Mouse (Mus musculus): ENCODE measurements around the gene Gm42906.

Gm42906 gene

DNA sequence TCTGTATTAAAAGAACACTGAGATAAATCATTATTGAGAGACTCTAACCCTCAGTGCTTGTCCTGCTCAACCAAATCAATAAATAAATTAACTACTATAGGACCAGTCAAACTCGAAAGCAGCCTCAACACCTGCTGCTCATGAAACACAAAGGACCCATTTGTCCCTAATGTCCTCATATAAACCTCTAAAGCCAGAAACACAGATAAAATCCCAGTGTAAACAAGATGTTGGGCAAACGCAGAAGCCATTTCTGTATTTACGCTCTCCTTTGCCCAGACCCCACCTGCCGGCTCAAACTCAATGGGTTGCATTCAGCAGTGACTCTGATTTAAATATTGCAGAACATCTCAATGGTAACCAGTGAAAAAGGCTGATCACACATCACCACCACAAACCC is 131.7 kb downstream of the Gm42906 start:
- DNase-seq, result no peak

- DNase-seq, result no peak
Measured at GRCm38 (mm10) chr5:151293591-151293990, 134.4 kb downstream of the Gm42906 start.

DNA sequence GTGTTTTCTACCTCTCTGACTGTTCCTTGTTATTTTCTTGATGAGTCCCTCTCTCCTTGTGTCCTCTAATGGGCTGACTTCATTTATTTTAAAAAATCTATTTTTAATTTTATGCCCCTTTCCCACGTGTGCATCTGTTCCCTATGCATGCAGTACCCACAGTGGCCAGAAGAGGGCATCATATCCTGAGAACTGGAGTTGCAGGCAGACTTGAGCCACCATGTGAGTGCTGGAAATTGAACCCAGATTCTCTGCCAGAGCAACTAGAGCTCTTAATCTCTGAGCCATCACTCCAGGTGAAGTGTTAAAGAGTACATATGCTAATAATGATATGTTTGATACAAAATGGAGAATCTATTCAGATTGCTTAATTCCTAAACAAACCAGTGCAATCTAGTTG is 135.7 kb downstream of the Gm42906 start:
- DNase-seq, result no peak

DNA sequence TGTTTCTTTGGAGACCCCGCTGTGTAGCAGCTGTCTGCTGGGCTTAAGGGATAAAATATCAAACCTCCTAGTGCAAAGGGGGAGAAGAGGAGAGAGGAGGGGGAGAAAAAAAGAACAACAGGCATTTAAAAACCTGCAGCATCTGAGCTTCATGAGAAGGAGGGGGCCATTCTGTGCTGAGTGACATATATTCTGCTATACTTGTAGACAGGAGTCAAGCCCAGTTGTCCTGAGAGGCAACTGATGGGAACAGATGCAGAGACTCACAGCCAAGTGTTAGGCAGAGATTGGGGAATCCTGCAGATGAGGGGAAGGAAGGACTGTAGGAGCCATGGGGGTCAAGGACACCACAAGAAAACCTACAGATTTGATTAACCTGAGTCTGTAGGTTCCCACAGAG is 141.6 kb downstream of the Gm42906 start:
- no peak for DNase-seq

- DNase-seq, result no peak
Measured at GRCm38 (mm10) chr5:151279531-151279930, 148.4 kb downstream of the Gm42906 start.

DNA sequence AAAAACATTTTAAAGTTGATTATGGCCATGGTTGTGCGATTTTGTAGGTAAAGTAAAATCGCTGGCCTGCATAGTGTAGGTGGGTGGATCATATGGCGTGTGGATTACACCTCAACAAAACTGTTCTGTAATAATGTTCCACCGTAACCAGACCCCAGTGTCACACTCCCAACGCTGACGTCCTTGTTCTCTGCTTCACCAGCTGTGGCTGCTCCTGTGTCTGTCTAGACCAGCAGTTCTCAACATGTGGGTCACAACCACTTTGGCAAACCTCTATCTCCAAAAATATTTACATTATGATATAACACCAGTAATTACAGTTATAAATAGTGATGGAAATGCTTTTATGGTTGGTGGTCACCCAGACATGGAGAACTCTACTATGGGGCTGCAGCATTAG is 150.0 kb downstream of the Gm42906 start:
- no peak for DNase-seq

- DNase-seq, result no peak
Measured at GRCm38 (mm10) chr5:151275986-151276385, 152.0 kb downstream of the Gm42906 start.

- no peak for DNase-seq
Measured at GRCm38 (mm10) chr5:151274265-151274664, 153.7 kb downstream of the Gm42906 start.

DNA sequence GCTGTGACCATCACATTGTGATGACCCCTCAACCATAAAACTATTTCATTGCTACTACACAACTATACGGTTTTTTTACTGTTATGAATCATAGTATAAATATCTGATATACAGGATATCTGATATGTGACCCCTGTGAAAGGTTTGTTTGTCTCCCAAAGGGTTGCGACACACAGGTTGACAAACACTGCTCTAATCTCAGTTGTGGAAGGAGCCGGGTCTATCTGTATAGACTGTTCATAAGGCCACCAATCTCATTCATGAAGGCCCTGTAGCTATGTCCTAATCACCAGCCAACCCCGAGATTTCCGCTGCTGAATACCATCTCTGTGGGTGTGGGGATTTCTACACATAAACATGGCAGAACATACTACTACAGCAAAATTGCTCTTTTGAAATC is 157.1 kb downstream of the Gm42906 start:
- no peak for DNase-seq

DNA sequence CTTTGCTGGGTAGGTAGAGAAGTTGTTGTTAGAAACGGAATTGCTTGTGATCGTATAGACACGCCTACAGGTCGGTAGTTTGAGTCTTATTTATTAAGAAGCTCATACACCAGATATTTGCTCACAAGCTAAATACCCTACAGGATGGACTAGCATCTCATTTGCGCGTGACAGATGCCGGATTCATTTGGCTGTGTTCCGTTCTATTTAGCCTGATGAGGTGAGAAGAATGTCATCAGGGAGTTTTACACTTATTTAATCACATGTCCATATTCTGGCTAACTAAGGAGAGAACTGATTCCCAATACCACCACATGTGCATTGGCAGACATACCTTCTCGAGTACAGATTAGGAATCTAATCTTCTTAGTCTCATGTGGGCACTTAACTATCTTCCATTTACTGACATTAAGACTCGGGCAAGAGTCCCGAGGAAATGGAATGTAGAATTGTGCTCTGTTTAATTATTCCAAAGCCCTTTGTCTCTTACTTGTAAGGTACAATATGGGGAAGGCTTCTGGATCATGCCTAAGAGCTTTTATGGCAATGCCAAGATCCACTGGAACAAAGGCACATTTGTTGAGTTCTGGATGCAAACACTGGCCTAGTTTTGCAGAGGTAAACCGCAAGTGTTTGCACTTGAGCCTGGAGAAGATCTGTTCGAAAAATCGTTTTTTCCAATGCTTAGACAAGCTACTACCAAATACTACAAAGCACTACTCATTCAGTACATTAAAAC is 160.9 kb downstream of the Gm42906 start:
- DNase-seq, result no peak

- DNase-seq, result no peak
Measured at GRCm38 (mm10) chr5:151261558-151261957, 166.4 kb downstream of the Gm42906 start.

- DNase-seq, result peak; percentile 86
Measured at GRCm38 (mm10) chr5:151252213-151252612, 175.8 kb downstream of the Gm42906 start.

GRCm38 (mm10) chr5:151251656-151252055 is 176.3 kb downstream of the Gm42906 start:
- no peak for DNase-seq

- DNase-seq, result no peak
Measured at GRCm38 (mm10) chr5:151248671-151249620, 179.0 kb downstream of the Gm42906 start.

DNA sequence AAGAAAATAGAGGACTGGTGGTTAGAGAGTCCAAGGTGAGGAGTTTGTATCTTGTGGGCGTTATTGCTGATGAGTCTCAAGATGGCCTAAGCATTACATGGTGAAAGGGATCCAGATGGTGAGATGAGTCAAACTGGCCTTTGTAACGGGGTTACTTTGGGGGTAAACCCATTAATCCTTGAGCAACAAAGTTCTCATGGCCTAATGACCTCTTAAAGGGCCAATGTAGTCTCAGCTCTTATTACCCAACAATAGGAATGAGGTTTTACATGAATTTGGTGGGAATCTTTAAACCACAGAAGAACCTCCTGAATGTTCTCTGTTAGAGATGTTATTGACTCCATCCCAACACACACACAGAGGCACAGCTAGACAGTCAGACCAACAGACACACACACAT is 179.9 kb downstream of the Gm42906 start:
- no peak for DNase-seq

DNA sequence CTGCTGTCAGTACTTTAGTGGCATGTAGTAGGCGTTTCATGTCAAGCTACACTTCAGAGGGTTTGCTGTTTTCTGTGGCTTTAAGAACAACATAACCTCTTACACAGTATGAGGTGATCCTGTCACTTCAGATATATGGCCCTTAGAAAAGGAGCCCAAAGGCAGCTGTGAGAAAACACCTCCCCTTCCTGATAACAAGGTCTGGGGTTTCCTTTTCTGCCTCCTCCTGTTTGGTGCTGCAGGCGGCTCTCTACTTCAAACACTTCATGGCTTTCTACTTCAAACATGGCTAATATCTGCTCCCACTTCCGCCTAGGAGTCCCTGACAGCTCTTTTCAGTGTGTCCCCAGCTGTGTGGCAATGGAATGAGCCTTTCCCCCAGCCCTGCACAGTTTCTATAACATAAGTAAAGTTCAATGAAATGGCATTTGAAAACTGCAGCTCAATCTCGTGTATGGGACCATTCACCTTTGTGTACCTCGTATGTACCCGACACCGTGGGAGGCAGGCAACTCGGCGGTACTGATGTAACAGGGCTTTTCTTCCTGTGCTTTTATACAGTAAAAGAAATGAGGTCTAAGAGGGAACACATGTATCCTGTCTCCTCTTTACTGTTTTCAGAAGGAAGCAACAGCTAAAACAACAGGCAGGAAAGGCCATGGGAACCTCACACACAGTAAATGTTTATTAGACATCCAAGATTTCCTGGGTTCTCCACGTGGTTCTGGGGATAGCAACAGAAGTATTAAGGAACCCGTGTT is 180.7 kb downstream of the Gm42906 start:
- DNase-seq, result no peak

DNA sequence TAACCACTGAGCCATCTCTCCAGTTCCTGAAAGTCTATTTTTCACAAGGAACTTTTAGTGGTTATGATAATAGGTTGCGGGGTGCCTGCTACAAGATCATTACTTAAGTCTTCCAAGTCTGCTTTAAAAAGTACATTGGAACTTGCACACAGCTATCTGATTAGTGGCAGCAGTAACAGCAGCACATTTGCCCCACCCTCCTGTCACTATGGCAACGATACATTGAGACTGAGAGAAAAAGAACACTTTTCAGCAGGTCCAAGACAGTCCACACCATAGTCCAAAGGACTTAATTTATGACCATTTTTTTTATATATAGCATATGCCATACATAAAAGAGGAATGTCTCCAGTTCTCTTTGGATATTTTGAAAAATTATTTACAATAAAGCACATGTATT is 181.7 kb downstream of the Gm42906 start:
- no peak for DNase-seq

- DNase-seq, result no peak
Measured at GRCm38 (mm10) chr5:151245571-151245970, 182.4 kb downstream of the Gm42906 start.

DNA sequence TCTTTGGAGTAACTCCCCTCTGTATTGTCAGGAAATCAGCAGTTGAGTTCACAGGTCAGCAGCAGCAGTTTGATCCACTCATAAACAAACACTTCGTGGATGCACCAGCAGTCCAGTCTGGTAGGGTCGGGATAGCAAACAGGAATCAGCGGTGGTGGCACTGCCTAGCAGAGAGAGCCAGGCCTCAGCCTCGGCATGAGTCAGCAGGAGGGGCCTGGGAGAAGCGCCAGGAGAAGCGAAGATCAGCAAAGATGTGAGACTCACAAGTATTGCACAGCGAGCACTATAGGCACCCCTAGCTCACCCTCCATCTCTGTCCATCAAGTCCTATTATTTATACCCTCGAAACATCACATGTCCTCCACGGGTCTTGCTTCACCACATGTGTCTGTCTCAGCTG is 189.2 kb downstream of the Gm42906 start:
- DNase-seq, result peak; percentile 53

DNA sequence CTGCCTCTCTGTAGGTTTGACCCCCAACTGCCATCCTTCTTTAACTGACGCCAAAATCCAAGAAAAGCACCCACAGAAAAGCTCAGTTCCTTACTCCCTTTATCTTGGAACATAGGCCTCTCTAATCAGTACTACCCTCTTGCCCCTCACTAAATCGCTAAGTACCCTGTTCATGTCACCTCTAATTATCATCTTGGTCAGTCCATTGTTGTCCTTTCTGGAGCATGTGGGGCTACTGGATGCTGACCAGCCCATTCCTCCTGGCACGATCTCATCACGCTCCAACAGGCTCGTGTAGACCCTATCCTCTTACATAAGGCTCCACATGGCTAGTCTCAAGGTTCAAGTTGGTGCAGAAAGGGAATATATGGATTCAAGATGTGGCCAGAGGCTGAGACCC is 191.6 kb downstream of the Gm42906 start:
- no peak for DNase-seq

DNA sequence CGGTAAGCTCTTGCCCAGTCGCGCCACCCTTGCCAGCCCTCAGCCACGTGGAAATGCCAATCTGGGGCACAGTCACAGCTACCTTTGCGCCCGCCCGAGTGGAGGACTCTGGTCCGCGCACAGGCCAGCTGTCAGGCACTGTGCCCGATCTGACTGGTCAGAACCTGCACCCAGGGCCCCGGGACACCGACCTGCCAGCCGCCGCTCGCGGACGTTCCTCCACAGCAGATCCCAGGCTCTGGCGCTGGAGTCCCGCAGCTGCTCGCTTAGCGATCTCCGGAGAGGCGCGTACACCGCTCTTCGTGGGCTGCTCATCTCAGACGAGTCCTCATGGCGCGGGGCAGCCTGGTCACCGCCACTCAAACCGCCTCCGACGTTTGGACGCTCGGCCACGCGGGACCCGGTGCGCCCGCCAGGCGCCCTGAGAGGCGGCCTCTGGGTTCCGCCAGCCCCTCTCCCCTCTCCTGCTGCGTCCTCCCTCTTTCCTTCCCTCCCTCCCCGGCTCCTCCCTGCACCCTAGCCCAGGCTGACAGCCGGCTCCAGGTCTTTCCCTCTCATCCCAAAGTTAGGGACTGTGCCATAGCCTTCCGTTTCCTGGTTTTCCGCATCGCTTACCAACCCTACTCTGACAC is 194.4 kb downstream of the Gm42906 start, which contains the start of gene Stard13:
Gene Stard13 (minus strand): TSS at position 437 of the 632 bp plus-strand sequence.
- peak; percentile 95 for DNase-seq

- peak; percentile 85 for DNase-seq
Measured at GRCm38 (mm10) chr5:151232576-151233299, 195.2 kb downstream of the Gm42906 start.
